Mouse (Mus musculus) MEL (cell line): ENCODE measurements around the gene Cdkl2. TPM values are rescaled to one million over a fixed set of nuclear protein-coding genes. Genes with fewer than 3 reads are reported as not detected.
A peak's percentile ranks its signal among the peaks of the same experiment; 100 is the strongest.

ENCODE experiments used
- DNase-seq: peaks from one replicate; pipeline ENCODE4 v3.0.0; 2011; ENCODE audit warnings: low read depth, low spot score
- H3K27ac ChIP-seq: 2 replicates; pipeline ENCODE4 v1.5.1; 2012; ENCODE audit warnings: low read depth, mild to moderate bottlenecking, control low read depth, low read length, moderate library complexity; ENCODE audit not compliant: control insufficient read depth
- H3K27me3 ChIP-seq, 2 experiments: fragments of 150-350 bp in 1 of 2; sonication (generic) in 1 of 2; 2 replicates each; pipeline ENCODE4 v1.6.1; 2012; ENCODE audit warnings: low read length in 2 of 2, mild to moderate bottlenecking in 2 of 2, improper control_type of control experiment in 1 of 2, moderate library complexity in 1 of 2; ENCODE audit not compliant: insufficient read depth in 2 of 2, control insufficient read depth in 1 of 2
- H3K36me3 ChIP-seq, 2 experiments: 2 replicates each; pipeline ENCODE4 v1.6.1; 2012 to 2014; ENCODE audit warnings: low read length in 2 of 2, improper control_type of control experiment in 1 of 2, inconsistent platforms in 1 of 2, mild to moderate bottlenecking in 1 of 2; ENCODE audit not compliant: insufficient read depth in 2 of 2, control insufficient read depth in 1 of 2
- H3K4me1 ChIP-seq, 2 experiments: fragments of 150-350 bp in 1 of 2; sonication (generic) in 1 of 2; 2 replicates each; pipeline ENCODE4 v1.6.1; 2012; ENCODE audit warnings: low read length in 2 of 2, improper control_type of control experiment in 1 of 2, mild to moderate bottlenecking in 1 of 2; ENCODE audit not compliant: insufficient read depth in 2 of 2, control insufficient read depth in 1 of 2
- H3K4me3 ChIP-seq, 2 experiments: fragments of 150-350 bp in 1 of 2; sonication (generic) in 1 of 2; 2 replicates each; pipeline ENCODE4 v1.5.1; 2012; ENCODE audit warnings: low read depth in 2 of 2, low read length in 2 of 2, mild to moderate bottlenecking in 2 of 2, moderate library complexity in 2 of 2, control low read depth in 1 of 2, improper control_type of control experiment in 1 of 2; ENCODE audit not compliant: control insufficient read depth in 1 of 2, insufficient read depth in 1 of 2
- H3K79me2 ChIP-seq: 2 replicates; pipeline ENCODE4 v1.6.1; 2012; ENCODE audit warnings: mild to moderate bottlenecking, low read length, moderate library complexity; ENCODE audit not compliant: control insufficient read depth, poor library complexity, insufficient read depth
- H3K9ac ChIP-seq: 2 replicates; pipeline ENCODE4 v1.6.1; 2012; ENCODE audit warnings: low read depth, mild to moderate bottlenecking, control low read depth, low read length, moderate library complexity; ENCODE audit not compliant: control insufficient read depth, poor library complexity, severe bottlenecking
- H3K9me3 ChIP-seq: fragments of 150-350 bp; sonication (generic); replicated peaks from 2 replicates; pipeline ENCODE4 v1.6.1; 2012; ENCODE audit warnings: mild to moderate bottlenecking, low read length, improper control_type of control experiment, moderate library complexity; ENCODE audit not compliant: insufficient read depth
- BHLHE40 ChIP-seq: IDR thresholded peaks from 2 replicates; pipeline ENCODE4 v1.6.1; 2012; ENCODE audit warnings: low read depth, mild to moderate bottlenecking, inconsistent platforms, low read length, improper control_type of control experiment, borderline replicate concordance
- CHD1 ChIP-seq: IDR thresholded peaks from 2 replicates; pipeline ENCODE4 v1.6.1; 2012; ENCODE audit warnings: low read depth, mild to moderate bottlenecking, inconsistent platforms, low read length, improper control_type of control experiment
- CHD2 ChIP-seq: IDR thresholded peaks from 2 replicates; pipeline ENCODE4 v1.6.1; 2011; ENCODE audit warnings: low read length, improper control_type of control experiment
- CTCF ChIP-seq, 3 experiments: IDR thresholded peaks in 2 of 3; conservative IDR thresholded peaks in 1 of 3; 2 replicates each; pipeline ENCODE4 v1.5.1; 2011 to 2012; ENCODE audit warnings: low read length in 3 of 3, low read depth in 2 of 3, mild to moderate bottlenecking in 2 of 3, improper control_type of control experiment in 1 of 3, inconsistent platforms in 1 of 3, mixed read lengths in 1 of 3, moderate library complexity in 1 of 3; ENCODE audit not compliant: control insufficient read depth in 1 of 3, insufficient read depth in 1 of 3, poor library complexity in 1 of 3, severe bottlenecking in 1 of 3
- ELF1 ChIP-seq: IDR thresholded peaks from 2 replicates; pipeline ENCODE4 v1.6.1; 2014; ENCODE audit warnings: low read depth, mild to moderate bottlenecking, inconsistent platforms, low read length, improper control_type of control experiment, moderate library complexity
- EP300 ChIP-seq, 2 experiments: IDR thresholded peaks; 2 replicates each; pipeline ENCODE4 v1.6.1; 2011; ENCODE audit warnings: improper control_type of control experiment in 2 of 2, low read length in 2 of 2, low read depth in 1 of 2, mild to moderate bottlenecking in 1 of 2
- GABPA ChIP-seq: IDR thresholded peaks from 2 replicates; pipeline ENCODE4 v1.6.1; 2012; ENCODE audit warnings: low read depth, mild to moderate bottlenecking, inconsistent platforms, low read length, improper control_type of control experiment, moderate library complexity
- JUND ChIP-seq: IDR thresholded peaks from 2 replicates; pipeline ENCODE4 v1.6.1; 2011; ENCODE audit warnings: low read depth, mild to moderate bottlenecking, improper control_type of control experiment, low read length
- KAT2A ChIP-seq: conservative IDR thresholded peaks from 2 replicates; pipeline ENCODE4 v1.6.1; 2012; ENCODE audit warnings: low read depth, low read length, improper control_type of control experiment, inconsistent platforms
- MAFK ChIP-seq: IDR thresholded peaks from 2 replicates; pipeline ENCODE4 v1.6.1; 2011; ENCODE audit warnings: low read depth, mild to moderate bottlenecking, low read length, improper control_type of control experiment, borderline replicate concordance
- MAX ChIP-seq: IDR thresholded peaks from 2 replicates; pipeline ENCODE4 v1.6.1; 2011; ENCODE audit warnings: low read length, improper control_type of control experiment
- MAZ ChIP-seq: IDR thresholded peaks from 2 replicates; pipeline ENCODE4 v1.6.1; 2012; ENCODE audit warnings: low read depth, mild to moderate bottlenecking, inconsistent platforms, low read length, improper control_type of control experiment
- MEF2A ChIP-seq: IDR thresholded peaks from 2 replicates; pipeline ENCODE4 v1.6.1; 2014; ENCODE audit warnings: low read depth, mild to moderate bottlenecking, inconsistent platforms, low read length, improper control_type of control experiment; ENCODE audit not compliant: poor library complexity, insufficient replicate concordance, severe bottlenecking; ENCODE audit errors: extremely low read depth
- MYC ChIP-seq: IDR thresholded peaks from 2 replicates; pipeline ENCODE4 v1.6.1; 2011; ENCODE audit warnings: low read depth, mild to moderate bottlenecking, low read length, improper control_type of control experiment, moderate library complexity
- NELFE ChIP-seq: IDR thresholded peaks from 2 replicates; pipeline ENCODE4 v1.6.1; 2011; ENCODE audit warnings: low read depth, low read length, improper control_type of control experiment
- POLR2A ChIP-seq, 2 experiments: IDR thresholded peaks; 2 replicates each; pipeline ENCODE4 v1.6.1; 2011 to 2012; ENCODE audit warnings: low read length in 2 of 2, mild to moderate bottlenecking in 2 of 2, control low read depth in 1 of 2, improper control_type of control experiment in 1 of 2, low read depth in 1 of 2, moderate library complexity in 1 of 2; ENCODE audit not compliant: control insufficient read depth in 1 of 2, insufficient read depth in 1 of 2, poor library complexity in 1 of 2
- POLR2AphosphoS5 ChIP-seq: IDR thresholded peaks from 2 replicates; pipeline ENCODE4 v1.6.1; 2012; ENCODE audit warnings: low read depth, borderline replicate concordance, mild to moderate bottlenecking, inconsistent platforms, low read length, moderate library complexity, mixed read lengths
- RAD21 ChIP-seq: IDR thresholded peaks from 2 replicates; pipeline ENCODE4 v1.6.1; 2011; ENCODE audit warnings: mild to moderate bottlenecking, low read depth, low read length, improper control_type of control experiment
- RCOR1 ChIP-seq: IDR thresholded peaks from 2 replicates; pipeline ENCODE4 v1.6.1; 2012; ENCODE audit warnings: low read depth, mild to moderate bottlenecking, inconsistent platforms, low read length, improper control_type of control experiment
- SIN3A ChIP-seq: IDR thresholded peaks from 2 replicates; pipeline ENCODE4 v1.6.1; 2012; ENCODE audit warnings: low read length, improper control_type of control experiment, inconsistent platforms
- SMC3 ChIP-seq: IDR thresholded peaks from 2 replicates; pipeline ENCODE4 v1.6.1; 2011; ENCODE audit warnings: low read depth, low read length, improper control_type of control experiment
- TBP ChIP-seq: IDR thresholded peaks from 2 replicates; pipeline ENCODE4 v1.8.0; 2011; ENCODE audit warnings: low read depth, low read length, improper control_type of control experiment
- TCF12 ChIP-seq: IDR thresholded peaks from 2 replicates; pipeline ENCODE4 v1.6.1; 2014; ENCODE audit warnings: low read depth, mild to moderate bottlenecking, inconsistent platforms, low read length, improper control_type of control experiment, moderate library complexity
- UBTF ChIP-seq: IDR thresholded peaks from 2 replicates; pipeline ENCODE4 v1.6.1; 2012; ENCODE audit warnings: low read depth, mild to moderate bottlenecking, inconsistent platforms, low read length, improper control_type of control experiment, moderate library complexity, borderline replicate concordance; ENCODE audit not compliant: insufficient read depth
- USF2 ChIP-seq, 2 experiments: IDR thresholded peaks; 2 replicates each; pipeline ENCODE4 v1.6.1; 2011 to 2012; ENCODE audit warnings: improper control_type of control experiment in 2 of 2, low read length in 2 of 2, borderline replicate concordance in 1 of 2, inconsistent platforms in 1 of 2, low read depth in 1 of 2, mild to moderate bottlenecking in 1 of 2; ENCODE audit not compliant: insufficient read depth in 1 of 2
- ZMIZ1 ChIP-seq: IDR thresholded peaks from 2 replicates; pipeline ENCODE4 v1.6.1; 2012; ENCODE audit warnings: low read depth, mild to moderate bottlenecking, inconsistent platforms, low read length, improper control_type of control experiment, moderate library complexity
- ZNF384 ChIP-seq: IDR thresholded peaks from 2 replicates; pipeline ENCODE4 v1.6.1; 2012; ENCODE audit warnings: low read depth, mild to moderate bottlenecking, inconsistent platforms, low read length, improper control_type of control experiment
- polyA plus RNA-seq, 2 experiments: library from polyadenylated mRNA; stranded (reverse) in 1 of 2; unstranded in 1 of 2; fragments of >175 nt in 1 of 2; fragments of >200 nt in 1 of 2; gene quantifications; 2 replicates each; pipeline versions ENCODE4 v1.2.1 to v1.2.4; 2012; ENCODE audit warnings: low replicate concordance in 2 of 2, low read depth in 1 of 2; ENCODE audit not compliant: insufficient read length in 2 of 2, insufficient read depth in 1 of 2, missing spikeins in 1 of 2
- total RNA-seq: library from RNA; depleted of rRNA; stranded (reverse); fragments of 300-350 nt; gene quantifications from 2 replicates; pipeline ENCODE4 v1.2.3, GENCODE M21; 2012

Cdkl2 gene
- total and polyA plus RNA-seq, 3 experiments, result 0.08 to 0.53 TPM; not detected in 1

DNA sequence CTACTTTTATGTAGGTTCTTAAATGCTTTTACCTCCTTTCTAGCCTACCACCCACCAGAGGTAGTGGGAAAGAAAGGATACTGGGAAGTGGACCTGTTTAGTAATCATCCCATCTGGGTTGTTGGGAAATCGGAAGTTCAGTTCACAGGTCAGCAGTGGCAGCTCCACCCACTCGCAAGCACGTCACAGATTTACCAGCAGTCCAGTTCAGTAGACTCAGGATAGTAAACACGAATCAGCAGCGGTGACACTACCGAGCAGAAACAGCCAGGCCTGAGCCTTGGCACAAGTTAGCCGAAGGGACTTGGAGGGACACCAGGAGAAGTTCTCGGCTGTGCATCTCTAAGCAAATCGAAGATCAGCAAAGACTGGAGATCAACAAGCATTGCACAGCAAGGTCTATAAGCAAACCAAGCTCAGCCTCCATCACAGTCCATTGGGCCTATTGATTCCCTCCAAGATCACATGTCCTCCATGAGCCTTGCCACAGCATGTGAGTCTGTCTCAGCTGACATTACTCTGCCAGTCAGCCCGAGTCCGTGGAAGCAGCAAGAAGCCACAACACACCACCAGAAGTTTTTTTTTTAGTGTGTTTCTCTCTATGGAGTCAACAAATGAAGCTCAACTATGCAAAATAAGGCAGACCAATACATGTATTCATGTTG lies 62.4 kb downstream of the Cdkl2 start:
- H3K4me3 ChIP-seq, result no peak overlapping the region
- TF ChIP-seq TCF12 (no peak), CTCF (IDR thresholded peaks at IDR 0.05 in 2 of 3, conservative IDR thresholded peaks at IDR 0.05 in 1 of 3; ENCODE audit: control insufficient read depth in 1 of 3, insufficient read depth in 1 of 3, low read depth in 2 of 3, low read length in 3 of 3, poor library complexity in 1 of 3, severe bottlenecking in 1 of 3) (no peak), USF2 (IDR thresholded peaks at IDR 0.05; ENCODE audit: borderline replicate concordance in 1 of 2, insufficient read depth in 1 of 2, low read depth in 1 of 2, low read length in 2 of 2) (no peak), SMC3 (no peak), UBTF (no peak), MEF2A (no peak), SIN3A (no peak), ELF1 (no peak), RCOR1 (no peak), ZNF384 (no peak), GABPA (no peak), CHD1 (no peak), JUND (no peak), RAD21 (no peak), MYC (no peak), CHD2 (no peak), MAFK (no peak), MAX (no peak), MAZ (no peak), KAT2A (no peak)
- no peak overlapping the region for H3K9ac ChIP-seq

GRCm38 (mm10) chr5:91977397-91977770 lies 66.3 kb downstream of the Cdkl2 start:
- DNase-seq, result peak; percentile 44
- no peaks in the 10 kb centered on the region for H3K36me3 ChIP-seq
- no peak overlapping the region for H3K27ac ChIP-seq
- H3K9me3 ChIP-seq, result no peaks in the 10 kb centered on the region
- no peaks in the 10 kb centered on the region for H3K4me1 ChIP-seq
- TF ChIP-seq ELF1, result no peak
- no peak for TF ChIP-seq NELFE
- TF ChIP-seq JUND, result no peak
- TF ChIP-seq MAFK, result no peak
- no peak for TF ChIP-seq CTCF (IDR thresholded peaks at IDR 0.05 in 2 of 3, conservative IDR thresholded peaks at IDR 0.05 in 1 of 3; ENCODE audit: control insufficient read depth in 1 of 3, insufficient read depth in 1 of 3, low read depth in 2 of 3, low read length in 3 of 3, poor library complexity in 1 of 3, severe bottlenecking in 1 of 3)
- TF ChIP-seq ZMIZ1, result no peak
- no peak for TF ChIP-seq RAD21
- TF ChIP-seq CHD2, result no peak
- TF ChIP-seq POLR2A (IDR thresholded peaks at IDR 0.05; ENCODE audit: control insufficient read depth in 1 of 2, insufficient read depth in 1 of 2, low read depth in 1 of 2, low read length in 2 of 2, poor library complexity in 1 of 2), result no peak
- TF ChIP-seq USF2 (IDR thresholded peaks at IDR 0.05; ENCODE audit: borderline replicate concordance in 1 of 2, insufficient read depth in 1 of 2, low read depth in 1 of 2, low read length in 2 of 2), result no peak
- no peak for TF ChIP-seq BHLHE40
- no peak for TF ChIP-seq RCOR1
- no peak for TF ChIP-seq EP300 (IDR thresholded peaks at IDR 0.05; ENCODE audit: low read depth in 1 of 2, low read length in 2 of 2)
- no peak for TF ChIP-seq MAX
- TF ChIP-seq TCF12, result no peak
- TF ChIP-seq TBP, result no peak
- TF ChIP-seq KAT2A, result no peak
- no peak for TF ChIP-seq POLR2AphosphoS5
- no peak overlapping the region for H3K4me3 ChIP-seq
- no peaks in the 10 kb centered on the region for H3K79me2 ChIP-seq
- no peaks in the 10 kb centered on the region for H3K27me3 ChIP-seq
- H3K9ac ChIP-seq, result no peak overlapping the region

More for the DNA sequence above, 62.4 kb downstream of the Cdkl2 start:
- Histone ChIP-seq H3K27me3 (no peaks in the 10 kb centered on the region), H3K27ac (no peak overlapping the region), H3K36me3 (no peaks in the 10 kb centered on the region), H3K9me3 (no peaks in the 10 kb centered on the region), H3K4me1 (no peaks in the 10 kb centered on the region), H3K79me2 (no peaks in the 10 kb centered on the region)
- DNase-seq, result no peak
